Mouse (Mus musculus) ES-E14 (cell line): ENCODE measurements around the gene Sbp.

Experiments used
- CHD2 ChIP-seq: IDR thresholded peaks from 2 replicates; pipeline ENCODE4 v1.6.1; 2014; ENCODE audit warnings: mild to moderate bottlenecking, low read depth, low read length, inconsistent platforms
- HCFC1 ChIP-seq: IDR thresholded peaks from 2 replicates; pipeline ENCODE4 v1.6.1; 2012; ENCODE audit warnings: low read length, inconsistent platforms, borderline replicate concordance; ENCODE audit not compliant: insufficient read depth
- MAFK ChIP-seq: IDR thresholded peaks from 2 replicates; pipeline ENCODE4 v1.6.1; 2014; ENCODE audit warnings: mild to moderate bottlenecking, low read depth, low read length, inconsistent platforms; ENCODE audit not compliant: insufficient read depth
- ZC3H11A ChIP-seq: IDR thresholded peaks from 2 replicates; pipeline ENCODE4 v1.6.1; 2012; ENCODE audit warnings: low read depth, mild to moderate bottlenecking, inconsistent platforms, low read length, borderline replicate concordance
- ZNF384 ChIP-seq: IDR thresholded peaks from 2 replicates; pipeline ENCODE4 v1.6.1; 2012; ENCODE audit warnings: low read depth, low read length, inconsistent platforms

DNA sequence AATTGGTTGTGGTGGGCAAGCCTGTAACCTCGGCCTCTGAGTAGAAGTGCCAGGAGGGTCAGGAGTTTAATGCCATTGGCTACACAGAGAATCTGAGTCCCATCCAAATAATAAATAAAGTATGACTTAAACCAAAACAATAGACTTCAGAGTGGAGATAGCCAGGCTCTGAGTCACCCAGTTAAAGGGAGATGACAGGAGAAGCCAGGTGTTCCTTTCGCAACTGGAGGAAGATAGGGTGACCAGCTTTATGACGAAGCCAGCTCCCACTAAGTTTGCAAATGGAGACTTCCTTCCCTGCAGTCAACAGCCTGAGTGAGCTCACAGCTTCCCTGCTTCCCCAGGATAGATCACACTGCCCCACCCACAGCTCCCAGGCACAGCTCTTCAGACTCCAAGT is 38.0 kb downstream of the Sbp start:
- TF ChIP-seq ZNF384, result no peak
- TF ChIP-seq ZC3H11A, result no peak
- no peak for TF ChIP-seq CHD2
- no peak for TF ChIP-seq MAFK
- no peak for TF ChIP-seq HCFC1
